Mouse (Mus musculus): Measurements from ENCODE around the gene Edrf1. TPM values are rescaled to one million over a fixed set of nuclear protein-coding genes. Genes with fewer than 3 reads are reported as not detected.

Gene Edrf1
- polyA plus RNA-seq, 1 experiment from 2014 or later: 34.1 TPM

- no peaks in the 10 kb centered on the region for H3K9me3 ChIP-seq (ENCODE audit: control insufficient read depth, low read length)
- 66% methylated on average over 13 of the region's 13 CpGs for WGBS
- no peaks in the 10 kb centered on the region for H3K27me3 ChIP-seq (ENCODE audit: control insufficient read depth, insufficient read depth, low read length)
- no peak for ATAC-seq (ENCODE audit: low FRiP score)
- H3K4me2 ChIP-seq: no peak overlapping the region
- no peaks in the 10 kb centered on the region for H3K36me3 ChIP-seq (ENCODE audit: control insufficient read depth, insufficient read depth, low read length)
- DNase-seq (ENCODE audit: low spot score, missing footprints): no peak
- H3K9ac ChIP-seq (ENCODE audit: low read length): no peak overlapping the region
- H3K4me3 ChIP-seq (ENCODE audit: low read depth, low read length): no peak overlapping the region
- H3K4me1 ChIP-seq (ENCODE audit: control insufficient read depth, insufficient read depth, low read length): no peaks in the 10 kb centered on the region
- H3K27ac ChIP-seq (ENCODE audit: low read depth, low read length): no peak overlapping the region
Measured at GRCm38 (mm10) chr7:133608631-133609340, 28.6 kb upstream of the Edrf1 start.

GRCm38 (mm10) chr7:133609585-133609984, 27.8 kb upstream of the Edrf1 start:
- no peak for DNase-seq (ENCODE audit: low spot score, missing footprints)
- ATAC-seq (ENCODE audit: low FRiP score): no peak
- no peaks in the 10 kb centered on the region for H3K9me3 ChIP-seq (ENCODE audit: control insufficient read depth, low read length)
- no peak overlapping the region for H3K4me2 ChIP-seq
- H3K4me3 ChIP-seq (ENCODE audit: low read depth, low read length): no peak overlapping the region
- no peaks in the 10 kb centered on the region for H3K36me3 ChIP-seq (ENCODE audit: control insufficient read depth, insufficient read depth, low read length)
- 86% methylated on average over 8 of the region's 8 CpGs for WGBS
- H3K9ac ChIP-seq (ENCODE audit: low read length): no peak overlapping the region
- H3K4me1 ChIP-seq (ENCODE audit: control insufficient read depth, insufficient read depth, low read length): no peaks in the 10 kb centered on the region
- no peak overlapping the region for H3K27ac ChIP-seq (ENCODE audit: low read depth, low read length)
- no peaks in the 10 kb centered on the region for H3K27me3 ChIP-seq (ENCODE audit: control insufficient read depth, insufficient read depth, low read length)

GRCm38 (mm10) chr7:133612981-133613380, 24.4 kb upstream of the Edrf1 start:
- Histone ChIP-seq H3K9me3 (ENCODE audit: control insufficient read depth, low read length) (no peaks in the 10 kb centered on the region), H3K27me3 (ENCODE audit: control insufficient read depth, insufficient read depth, low read length) (no peaks in the 10 kb centered on the region), H3K4me2 (no peak overlapping the region), H3K27ac (ENCODE audit: low read depth, low read length) (no peak overlapping the region), H3K9ac (ENCODE audit: low read length) (no peak overlapping the region), H3K4me3 (ENCODE audit: low read depth, low read length) (no peak overlapping the region), H3K36me3 (ENCODE audit: control insufficient read depth, insufficient read depth, low read length) (no peaks in the 10 kb centered on the region), H3K4me1 (ENCODE audit: control insufficient read depth, insufficient read depth, low read length) (no peaks in the 10 kb centered on the region)
- ATAC-seq (ENCODE audit: low FRiP score) (no peak), DNase-seq (ENCODE audit: low spot score, missing footprints) (no peak)
- WGBS: 87% methylated on average over 2 of the region's 2 CpGs

GRCm38 (mm10) chr7:133620721-133621120, 16.6 kb upstream of the Edrf1 start:
- 68% methylated on average over 11 of the region's 11 CpGs for WGBS
- Histone ChIP-seq H3K36me3 (ENCODE audit: control insufficient read depth, insufficient read depth, low read length) (no peaks in the 10 kb centered on the region), H3K4me2 (no peak overlapping the region), H3K27me3 (ENCODE audit: control insufficient read depth, insufficient read depth, low read length) (no peaks in the 10 kb centered on the region), H3K4me1 (ENCODE audit: control insufficient read depth, insufficient read depth, low read length) (no peaks in the 10 kb centered on the region), H3K9me3 (ENCODE audit: control insufficient read depth, low read length) (no peaks in the 10 kb centered on the region), H3K4me3 (ENCODE audit: low read depth, low read length) (no peak overlapping the region), H3K27ac (ENCODE audit: low read depth, low read length) (no peak overlapping the region), H3K9ac (ENCODE audit: low read length) (no peak overlapping the region)
- DNase-seq (ENCODE audit: low spot score, missing footprints) (no peak), ATAC-seq (ENCODE audit: low FRiP score) (no peak)

- Histone ChIP-seq H3K4me2 (no peak overlapping the region), H3K27ac (ENCODE audit: low read depth, low read length) (no peak overlapping the region), H3K4me1 (ENCODE audit: control insufficient read depth, insufficient read depth, low read length) (no peaks in the 10 kb centered on the region), H3K36me3 (ENCODE audit: control insufficient read depth, insufficient read depth, low read length) (no peaks in the 10 kb centered on the region), H3K9ac (ENCODE audit: low read length) (no peak overlapping the region), H3K4me3 (ENCODE audit: low read depth, low read length) (no peak overlapping the region), H3K9me3 (ENCODE audit: control insufficient read depth, low read length) (no peaks in the 10 kb centered on the region), H3K27me3 (ENCODE audit: control insufficient read depth, insufficient read depth, low read length) (no peaks in the 10 kb centered on the region)
- DNase-seq (ENCODE audit: low spot score, missing footprints) (no peak), ATAC-seq (ENCODE audit: low FRiP score) (no peak)
- WGBS: 85% methylated on average over 5 of the region's 5 CpGs
Measured at GRCm38 (mm10) chr7:133623226-133623625, 14.1 kb upstream of the Edrf1 start.

- no peak overlapping the region for H3K27ac ChIP-seq (ENCODE audit: low read depth, low read length)
- no peak overlapping the region for H3K4me3 ChIP-seq (ENCODE audit: low read depth, low read length)
- H3K4me1 ChIP-seq (ENCODE audit: control insufficient read depth, insufficient read depth, low read length): no peaks in the 10 kb centered on the region
- no peak overlapping the region for H3K4me2 ChIP-seq
- DNase-seq (ENCODE audit: low spot score, missing footprints) (no peak), ATAC-seq (ENCODE audit: low FRiP score) (no peak)
- H3K27me3 ChIP-seq (ENCODE audit: control insufficient read depth, insufficient read depth, low read length): no peaks in the 10 kb centered on the region
- 41% methylated on average over 14 of the region's 14 CpGs for WGBS
- H3K36me3 ChIP-seq (ENCODE audit: control insufficient read depth, insufficient read depth, low read length): no peaks in the 10 kb centered on the region
- H3K9ac ChIP-seq (ENCODE audit: low read length): no peak overlapping the region
- H3K9me3 ChIP-seq (ENCODE audit: control insufficient read depth, low read length): no peaks in the 10 kb centered on the region
Measured at GRCm38 (mm10) chr7:133627184-133627936, 10.0 kb upstream of the Edrf1 start.

- H3K9ac ChIP-seq (ENCODE audit: low read length): no peak overlapping the region
- DNase-seq (ENCODE audit: low spot score, missing footprints): no peak
- H3K27me3 ChIP-seq (ENCODE audit: control insufficient read depth, insufficient read depth, low read length): no peaks in the 10 kb centered on the region
- H3K4me3 ChIP-seq (ENCODE audit: low read depth, low read length): no peak overlapping the region
- H3K27ac ChIP-seq (ENCODE audit: low read depth, low read length): no peak overlapping the region
- WGBS: 89% methylated on average over 5 of the region's 5 CpGs
- no peaks in the 10 kb centered on the region for H3K36me3 ChIP-seq (ENCODE audit: control insufficient read depth, insufficient read depth, low read length)
- no peaks in the 10 kb centered on the region for H3K9me3 ChIP-seq (ENCODE audit: control insufficient read depth, low read length)
- no peaks in the 10 kb centered on the region for H3K4me1 ChIP-seq (ENCODE audit: control insufficient read depth, insufficient read depth, low read length)
- no peak for ATAC-seq (ENCODE audit: low FRiP score)
- no peak overlapping the region for H3K4me2 ChIP-seq
Measured at GRCm38 (mm10) chr7:133630821-133631220, 6.5 kb upstream of the Edrf1 start.

- no peak overlapping the region for H3K27ac ChIP-seq (ENCODE audit: low read depth, low read length)
- no peak overlapping the region for H3K4me2 ChIP-seq
- no peaks in the 10 kb centered on the region for H3K9me3 ChIP-seq (ENCODE audit: control insufficient read depth, low read length)
- H3K36me3 ChIP-seq (ENCODE audit: control insufficient read depth, insufficient read depth, low read length): no peaks in the 10 kb centered on the region
- no peaks in the 10 kb centered on the region for H3K27me3 ChIP-seq (ENCODE audit: control insufficient read depth, insufficient read depth, low read length)
- H3K4me3 ChIP-seq (ENCODE audit: low read depth, low read length): no peak overlapping the region
- peak; percentile 97 for DNase-seq (ENCODE audit: low spot score, missing footprints)
- H3K9ac ChIP-seq (ENCODE audit: low read length): no peak overlapping the region
- 29% methylated on average over 2 of the region's 2 CpGs for WGBS
- ATAC-seq (ENCODE audit: low FRiP score): no peak
- no peaks in the 10 kb centered on the region for H3K4me1 ChIP-seq (ENCODE audit: control insufficient read depth, insufficient read depth, low read length)
Measured at GRCm38 (mm10) chr7:133632476-133632875, 4.9 kb upstream of the Edrf1 start.

GRCm38 (mm10) chr7:133634932-133635650, 2.3 kb upstream of the Edrf1 start:
- H3K36me3 ChIP-seq (ENCODE audit: control insufficient read depth, insufficient read depth, low read length): no peaks in the 10 kb centered on the region
- DNase-seq (ENCODE audit: low spot score, missing footprints): no peak
- no peaks in the 10 kb centered on the region for H3K27me3 ChIP-seq (ENCODE audit: control insufficient read depth, insufficient read depth, low read length)
- no peaks in the 10 kb centered on the region for H3K9me3 ChIP-seq (ENCODE audit: control insufficient read depth, low read length)
- H3K4me3 ChIP-seq (ENCODE audit: low read depth, low read length): no peak overlapping the region
- H3K9ac ChIP-seq (ENCODE audit: low read length): no peak overlapping the region
- H3K4me1 ChIP-seq (ENCODE audit: control insufficient read depth, insufficient read depth, low read length): peaks cover 7% of the 10 kb centered on the region
- H3K4me2 ChIP-seq: no peak overlapping the region
- no peak overlapping the region for H3K27ac ChIP-seq (ENCODE audit: low read depth, low read length)
- 67% methylated on average over 10 of the region's 12 CpGs for WGBS
- ATAC-seq (ENCODE audit: low FRiP score): no peak

Measured in midbrain, embryonic 11.5 days (tissue).